Mouse (Mus musculus) skeletal muscle tissue, adult 2 months (tissue): ENCODE data around the gene Apoc1.

Source experiments
- DNase-seq: peaks from one replicate; pipeline ENCODE4 v3.0.0-alpha.2; 2012; ENCODE audit warnings: low read depth, low spot score

Gene Apoc1

DNA sequence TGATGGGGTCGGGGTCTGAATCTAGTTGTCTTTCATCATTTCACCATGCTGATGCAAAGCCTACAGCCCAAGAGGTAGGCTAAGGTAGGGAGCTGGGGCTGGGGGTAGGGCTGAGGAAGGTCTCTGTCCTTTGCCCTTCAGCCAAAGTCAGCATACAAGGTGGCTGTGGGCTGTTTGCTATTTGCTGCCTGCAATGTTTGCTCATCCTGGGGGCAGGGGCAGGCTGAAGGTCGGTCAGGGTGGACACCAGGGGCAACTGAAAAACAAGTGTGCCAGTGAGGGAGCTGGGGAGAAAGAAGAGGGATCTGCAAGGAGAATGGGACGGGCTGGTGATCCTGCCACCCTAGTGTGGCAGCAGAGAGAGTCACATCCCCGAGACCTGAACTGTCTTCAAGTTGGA is 7.1 kb downstream of the Apoc1 start:
- DNase-seq = no peak

- no peak for DNase-seq
Measured at GRCm38 (mm10) chr7:19683771-19684201, 8.7 kb downstream of the Apoc1 start.

DNA sequence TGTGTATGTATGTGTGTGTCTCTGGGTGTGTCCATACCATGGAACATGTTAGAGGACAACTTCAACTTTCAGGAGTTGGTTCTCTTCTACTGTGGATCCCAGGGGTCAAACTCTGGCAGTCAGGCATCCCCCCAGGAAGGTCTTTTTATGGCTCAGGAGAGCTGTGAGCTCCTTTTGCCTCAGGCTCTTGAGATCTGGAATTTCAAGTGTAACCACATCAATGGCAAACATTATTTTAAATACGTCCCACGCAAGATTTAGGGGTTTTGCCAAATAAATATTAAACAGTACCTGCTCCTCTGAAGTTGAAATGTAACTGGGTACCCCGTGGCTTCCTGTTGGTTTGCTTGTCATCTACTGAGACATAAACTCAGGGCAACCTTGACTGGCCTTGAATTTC is 9.5 kb downstream of the Apoc1 start:
- DNase-seq = no peak

- no peak for DNase-seq
Measured at GRCm38 (mm10) chr7:19681202-19681694, 11.2 kb downstream of the Apoc1 start, which contains the start of the genes Gm44805 and Apoc4. Gene Gm44805, minus strand, starts transcription at chr7:19681423. Gene Apoc4, minus strand, starts transcription at chr7:19681479.

DNA sequence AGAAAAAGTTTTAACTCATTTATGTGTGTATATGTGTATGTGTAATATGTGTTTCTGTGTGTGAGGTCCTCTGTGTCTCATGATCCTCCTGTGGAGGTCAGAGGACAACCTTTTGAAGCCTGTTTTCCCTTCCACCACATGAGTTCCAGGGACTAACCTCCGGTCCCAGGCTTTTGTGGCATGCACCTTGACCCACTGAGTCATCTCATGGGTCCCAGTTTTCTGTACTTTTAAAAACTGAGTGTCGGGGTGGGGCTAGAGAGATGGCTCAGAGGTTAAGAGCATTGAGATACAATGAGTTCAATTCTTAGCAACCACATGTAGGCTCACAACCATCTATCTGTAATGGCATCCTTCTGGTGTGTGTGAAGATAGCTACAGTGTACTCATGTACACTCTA is 11.8 kb downstream of the Apoc1 start:
- no peak for DNase-seq

DNA sequence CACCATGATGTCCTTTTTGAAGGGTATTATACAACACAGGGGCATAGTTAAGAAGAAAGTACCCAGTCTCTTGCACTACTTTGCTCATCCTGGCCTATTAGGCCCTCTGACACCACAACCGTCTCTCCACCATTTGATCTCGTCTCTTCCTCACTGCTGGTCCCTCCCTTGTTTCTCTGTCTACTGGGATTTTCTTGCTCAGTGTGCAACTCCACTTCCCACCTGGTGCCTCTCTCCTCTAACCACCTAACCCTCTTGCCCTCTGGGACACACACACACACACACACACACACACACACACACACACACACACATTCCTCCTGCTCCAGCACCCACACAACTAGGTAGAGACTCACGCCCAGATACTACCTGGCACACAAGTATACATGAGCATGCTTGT is 13.6 kb downstream of the Apoc1 start:
- no peak for DNase-seq

- DNase-seq = no peak
Measured at GRCm38 (mm10) chr7:19677872-19678271, 14.6 kb downstream of the Apoc1 start, which contains the start of gene Apoc2. Gene Apoc2, minus strand, starts transcription at chr7:19677941.

DNA sequence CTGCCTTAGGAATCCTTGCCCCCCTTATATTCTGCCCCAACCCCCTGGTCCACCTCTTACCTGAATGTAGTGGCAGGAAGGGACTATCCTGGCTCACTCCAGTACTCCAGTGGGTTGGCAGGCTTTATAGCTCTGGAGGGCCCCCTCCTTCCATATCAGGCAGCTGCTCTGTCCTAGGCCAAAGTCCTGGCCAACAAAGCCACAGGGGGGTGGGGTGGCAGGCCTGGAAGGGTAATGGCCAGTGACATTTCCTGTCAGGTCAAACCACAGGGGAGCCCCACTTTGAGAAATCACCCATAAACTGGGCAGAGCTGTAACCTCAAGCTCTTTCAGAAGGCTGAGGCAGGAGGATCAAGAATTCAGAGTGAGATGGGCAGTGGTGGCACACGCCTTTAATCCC is 15.8 kb downstream of the Apoc1 start:
- no peak for DNase-seq

DNA sequence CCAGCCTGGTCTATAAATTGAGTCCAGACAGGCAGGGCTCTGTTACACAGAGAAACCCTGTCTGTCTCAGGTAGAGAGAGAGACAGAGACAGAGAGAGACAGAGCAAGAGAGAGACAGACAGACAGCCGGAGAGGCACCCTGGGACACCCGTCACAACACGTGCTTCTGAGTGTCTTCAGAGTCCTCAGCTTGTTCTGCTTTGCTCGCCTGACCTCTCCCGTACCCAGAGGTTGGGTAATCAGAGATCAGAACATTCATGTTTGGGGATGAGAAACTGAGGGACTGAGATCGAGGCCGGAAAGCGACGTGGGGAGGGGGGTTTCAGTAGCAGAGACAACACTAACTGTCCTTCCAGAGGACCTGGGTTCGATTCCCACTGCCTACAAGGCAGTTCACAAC is 16.6 kb downstream of the Apoc1 start:
- DNase-seq = no peak

DNA sequence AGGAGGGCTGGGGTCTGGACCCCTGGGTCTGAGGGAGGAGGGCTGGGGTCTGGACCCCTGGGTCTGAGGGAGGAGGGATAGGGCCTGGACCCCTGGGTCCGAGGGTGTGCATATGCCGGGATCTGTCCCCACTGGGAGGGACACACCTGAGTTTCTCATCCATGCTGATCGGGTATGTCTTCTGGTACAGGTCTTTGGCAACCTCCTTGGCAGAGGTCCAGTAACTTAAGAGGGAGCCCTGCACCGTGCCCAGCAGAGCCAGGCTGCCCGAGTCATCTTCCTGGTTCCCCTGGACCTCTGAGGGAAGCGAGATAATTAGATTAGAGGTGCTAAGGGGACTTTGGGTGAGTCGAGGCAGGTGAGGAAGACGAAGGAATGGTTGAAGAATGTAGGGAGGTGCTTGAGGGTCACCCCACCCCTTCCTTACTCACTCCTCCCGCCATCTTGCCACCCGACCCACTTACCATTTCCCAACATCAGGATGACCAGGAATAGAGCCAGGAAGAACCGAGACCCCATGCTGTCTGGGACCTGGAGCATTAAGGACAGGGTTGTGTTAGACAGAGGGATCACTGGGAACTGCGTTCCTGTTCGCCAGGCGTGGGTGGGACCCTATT is 19.3 kb downstream of the Apoc1 start:
- no peak for DNase-seq

DNA sequence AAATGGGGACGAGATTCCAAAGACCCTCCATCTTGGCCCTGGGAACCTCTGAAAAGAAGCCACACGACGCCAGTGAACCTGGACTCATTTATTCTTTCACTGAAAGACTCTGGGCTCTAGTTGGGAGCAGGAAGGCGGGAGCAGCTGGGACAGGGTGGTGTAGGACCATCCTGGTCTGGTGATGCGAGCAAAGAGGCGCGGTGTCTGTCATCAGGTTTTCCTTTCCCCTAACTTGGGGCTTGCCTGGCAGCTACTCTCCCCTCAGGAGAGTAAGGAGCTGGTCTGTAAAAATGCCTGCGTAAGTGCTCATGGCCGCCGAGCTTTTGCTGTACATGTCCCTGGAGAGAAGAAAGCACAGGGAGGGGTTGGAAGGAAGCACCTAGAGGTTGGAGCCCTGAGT is 20.9 kb downstream of the Apoc1 start:
- DNase-seq = no peak

GRCm38 (mm10) chr7:19668947-19669721 is 23.3 kb downstream of the Apoc1 start:
- DNase-seq = peak; percentile 93

DNA sequence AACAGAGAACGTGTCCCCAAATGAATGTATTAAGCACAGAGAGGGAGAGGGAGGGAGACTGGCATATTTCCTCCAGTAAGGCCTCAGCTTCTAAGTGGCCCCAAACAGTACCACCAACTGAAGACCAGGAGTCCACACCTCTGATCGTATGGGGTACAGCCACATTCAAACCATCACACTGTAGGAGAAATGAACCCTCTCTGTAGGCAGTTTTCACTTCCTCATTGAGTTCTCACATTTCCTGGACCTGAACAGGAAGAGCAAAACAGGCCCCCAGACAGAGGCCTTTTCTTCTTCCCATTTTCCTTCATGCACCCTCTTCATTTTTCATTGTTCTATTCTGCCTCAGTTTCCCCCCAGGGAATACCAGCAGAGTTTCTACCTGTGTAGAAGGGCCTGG is 25.0 kb downstream of the Apoc1 start:
- DNase-seq = no peak

GRCm38 (mm10) chr7:19666750-19667149 is 25.7 kb downstream of the Apoc1 start:
- no peak for DNase-seq

DNA sequence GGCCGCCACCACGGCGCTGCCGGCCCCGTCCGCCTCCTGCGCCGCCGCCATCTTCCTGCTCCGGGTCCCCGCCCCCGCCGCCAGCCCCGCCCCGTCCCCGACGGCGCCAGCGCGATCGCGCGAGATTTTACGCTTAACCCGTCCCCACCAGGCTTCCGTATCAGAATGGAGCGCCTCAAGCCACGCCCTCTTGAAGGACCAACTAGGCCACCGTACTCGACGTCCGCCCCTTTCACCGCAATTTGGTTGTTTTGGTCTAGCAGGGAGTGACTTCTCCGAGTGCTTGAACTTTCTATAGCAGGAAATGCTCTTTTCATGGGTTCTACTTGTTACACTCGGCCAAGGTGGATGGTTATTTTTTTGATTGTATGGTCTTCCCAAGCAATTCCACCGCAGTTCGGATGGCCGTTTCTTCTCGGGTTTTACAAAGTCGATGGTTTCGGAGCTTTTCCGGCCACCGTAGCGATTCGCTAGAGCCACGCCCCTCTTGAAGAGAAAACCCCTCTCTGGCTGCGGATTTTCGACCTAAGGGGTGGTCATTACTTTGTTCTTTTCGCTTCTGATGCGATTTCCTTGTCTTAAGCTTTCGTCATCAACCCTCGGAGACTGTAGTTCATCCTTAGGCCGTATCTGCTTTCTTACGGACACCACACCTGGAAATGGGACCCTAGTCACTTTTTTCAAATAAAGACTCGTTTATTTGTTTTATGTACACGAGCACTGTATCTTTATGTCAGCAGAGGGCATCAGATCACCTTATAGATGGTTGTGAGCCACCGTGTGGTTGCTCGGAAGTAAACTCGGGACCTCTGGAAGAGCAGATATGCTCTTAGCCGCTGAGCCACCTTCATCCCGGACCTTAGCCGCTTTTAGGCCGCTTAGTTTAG is 27.3 kb downstream of the Apoc1 start, which contains the start of gene Clptm1:
Clptm1 (minus strand) TSS at position 79 of the 887 bp plus-strand sequence.
- peak; percentile 97 for DNase-seq

- no peak for DNase-seq
Measured at GRCm38 (mm10) chr7:19664455-19664954, 28.0 kb downstream of the Apoc1 start.

- DNase-seq = no peak
Measured at GRCm38 (mm10) chr7:19663940-19664339, 28.5 kb downstream of the Apoc1 start.

DNA sequence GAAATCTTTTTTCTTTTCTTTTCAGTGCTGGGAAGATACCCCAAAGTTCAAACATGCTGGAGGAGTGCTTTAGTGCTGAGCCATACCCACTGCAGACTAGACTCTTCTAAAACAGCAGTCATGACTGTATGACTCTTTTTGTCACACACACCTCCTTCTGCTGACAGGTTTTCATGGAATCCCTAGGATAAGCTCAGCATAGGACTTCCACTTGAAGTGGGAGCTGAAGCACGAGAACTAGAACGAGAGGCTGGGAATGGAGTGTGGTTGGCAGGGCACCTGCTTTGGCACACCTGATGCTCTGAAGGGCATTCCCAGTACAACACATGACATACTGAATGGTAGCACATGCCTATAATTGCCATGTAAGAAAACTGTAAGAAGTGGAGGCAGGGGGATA is 39.8 kb downstream of the Apoc1 start:
- no peak for DNase-seq

- no peak for DNase-seq
Measured at GRCm38 (mm10) chr7:19651063-19651786, 41.2 kb downstream of the Apoc1 start.

- no peak for DNase-seq
Measured at GRCm38 (mm10) chr7:19641223-19641622, 51.2 kb downstream of the Apoc1 start.
